Mouse (Mus musculus): ENCODE measurements around the gene Nos1.

Gene Nos1

DNA sequence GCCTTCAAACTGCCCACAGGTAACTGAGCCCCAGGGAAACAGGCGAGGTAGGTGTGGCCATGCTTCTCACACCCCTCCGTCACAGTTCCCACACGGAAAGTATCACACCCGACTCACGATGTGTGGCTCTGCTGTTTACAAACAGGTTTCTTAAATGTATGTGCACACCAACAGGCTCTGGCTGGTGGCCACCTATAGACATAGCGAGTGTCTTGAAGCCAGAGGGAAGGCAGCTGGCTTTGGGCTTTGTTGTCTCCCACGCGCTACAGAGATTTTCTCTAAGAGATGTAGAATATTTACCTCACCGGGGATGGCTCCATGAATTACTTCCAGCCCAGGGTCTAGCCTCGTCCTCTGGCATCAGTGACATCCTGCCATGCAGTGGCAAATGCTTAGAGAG is 118.5 kb downstream of the Nos1 start:
- no peak for DNase-seq

DNA sequence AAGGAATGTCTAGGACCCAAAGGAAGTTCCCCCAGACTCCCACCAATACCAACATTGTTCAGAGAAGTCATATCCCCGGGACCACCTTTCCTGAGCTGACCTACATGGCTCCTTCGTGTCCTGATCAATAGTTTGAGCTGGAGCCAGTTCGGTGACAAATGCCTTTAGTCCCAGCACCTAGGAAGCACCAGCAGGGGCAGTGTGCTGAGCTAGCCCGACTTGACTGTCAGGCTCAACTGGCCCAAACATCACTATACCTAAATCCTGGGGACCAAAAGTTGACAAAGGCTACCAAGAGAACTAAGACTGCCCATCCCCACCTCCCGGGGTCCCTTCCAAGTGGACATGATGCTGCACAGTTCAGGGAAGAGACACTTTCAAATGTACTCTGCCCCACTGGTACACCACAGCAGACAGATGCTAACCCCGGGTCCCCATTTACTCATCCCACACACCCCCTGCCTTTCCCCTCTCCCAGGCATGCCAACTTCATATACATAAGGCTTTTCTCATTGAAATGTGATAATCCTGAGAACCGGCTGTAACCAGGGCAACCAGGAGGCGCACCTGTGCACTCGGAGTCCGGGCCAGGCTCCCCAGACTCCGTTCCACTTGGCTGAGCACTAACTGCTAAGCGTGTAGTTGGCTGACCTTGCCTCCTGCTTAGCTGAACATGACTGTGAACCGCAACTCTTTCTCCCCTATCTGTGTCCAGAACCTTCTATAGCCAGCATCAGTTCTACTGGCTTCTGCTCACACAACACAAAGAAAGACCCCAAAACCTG is 120.3 kb downstream of the Nos1 start:
- DNase-seq = no peak

DNA sequence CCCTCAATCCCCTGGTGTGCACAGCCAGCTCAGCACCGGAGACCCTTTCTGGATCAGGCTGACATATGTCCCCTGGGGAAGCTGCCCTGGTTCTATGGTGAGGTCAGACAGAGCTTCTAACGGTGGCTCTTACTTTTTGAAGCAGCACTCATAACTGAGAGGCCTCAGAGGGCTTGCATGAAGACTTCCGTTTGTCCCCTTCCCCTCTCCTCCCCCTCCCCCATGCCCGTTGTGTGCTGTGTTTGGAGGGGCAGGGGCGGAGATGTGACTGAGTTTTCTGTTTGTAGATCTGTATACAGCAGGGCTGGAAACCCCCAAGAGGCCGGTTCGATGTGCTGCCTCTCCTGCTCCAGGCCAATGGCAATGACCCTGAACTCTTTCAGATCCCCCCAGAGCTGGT is 122.7 kb downstream of the Nos1 start:
- DNase-seq = no peak

DNA sequence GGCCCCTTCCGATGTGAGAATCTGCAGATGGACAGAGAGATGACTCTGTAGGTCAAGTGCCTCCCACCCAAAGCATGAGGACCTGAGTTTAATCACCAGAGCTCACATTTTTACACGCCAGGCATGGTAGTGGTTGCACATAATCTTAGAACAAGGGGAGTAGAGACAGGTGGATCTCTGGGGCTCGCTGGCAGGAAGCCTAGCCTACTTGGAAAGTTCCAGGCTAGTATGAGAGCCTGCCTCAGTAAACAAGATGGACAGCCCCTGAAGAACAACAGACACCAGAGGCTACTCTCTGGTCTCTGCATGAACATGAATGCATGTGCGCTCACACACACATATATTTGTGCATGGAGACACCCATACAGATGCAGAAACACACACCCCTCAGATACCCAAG is 124.9 kb downstream of the Nos1 start:
- no peak for DNase-seq

DNA sequence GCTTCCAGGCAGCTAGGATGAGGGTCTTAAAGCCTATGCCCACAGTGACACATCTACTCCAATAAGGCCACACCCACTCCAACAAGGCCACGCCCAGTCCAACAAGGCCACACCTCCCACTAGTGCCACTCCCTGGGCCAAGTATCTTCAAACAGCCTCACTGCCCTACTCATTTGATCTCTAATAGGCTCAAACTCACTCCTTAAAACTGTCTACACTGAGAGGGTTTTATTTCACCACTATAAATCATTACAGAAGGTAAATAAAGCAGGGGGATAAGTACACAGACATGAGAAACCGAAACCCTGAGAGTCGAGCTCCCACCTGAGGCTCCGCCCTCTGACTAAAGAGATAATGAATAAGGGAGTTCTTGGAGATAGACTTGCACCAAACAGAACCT is 128.7 kb downstream of the Nos1 start:
- DNase-seq = no peak

DNA sequence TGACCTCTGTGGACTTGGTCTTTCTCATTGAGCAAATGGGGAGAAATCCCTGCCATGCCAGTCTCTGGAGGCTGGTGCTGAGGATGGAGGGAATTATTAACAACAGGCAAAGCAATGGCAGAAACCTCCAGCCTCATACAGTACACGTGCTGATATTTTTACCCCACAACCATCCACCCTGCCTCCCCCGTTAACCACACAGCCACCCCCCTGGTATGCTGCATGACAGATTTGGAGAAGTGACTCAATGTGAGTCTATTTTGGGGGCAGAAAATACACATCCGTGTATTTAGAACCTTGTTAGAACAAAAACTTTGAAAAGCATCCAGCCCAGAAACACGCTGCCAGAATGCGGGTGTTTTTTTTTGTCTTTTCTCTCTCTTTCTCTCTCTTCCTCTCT is 135.5 kb downstream of the Nos1 start:
- no peak for DNase-seq

DNA sequence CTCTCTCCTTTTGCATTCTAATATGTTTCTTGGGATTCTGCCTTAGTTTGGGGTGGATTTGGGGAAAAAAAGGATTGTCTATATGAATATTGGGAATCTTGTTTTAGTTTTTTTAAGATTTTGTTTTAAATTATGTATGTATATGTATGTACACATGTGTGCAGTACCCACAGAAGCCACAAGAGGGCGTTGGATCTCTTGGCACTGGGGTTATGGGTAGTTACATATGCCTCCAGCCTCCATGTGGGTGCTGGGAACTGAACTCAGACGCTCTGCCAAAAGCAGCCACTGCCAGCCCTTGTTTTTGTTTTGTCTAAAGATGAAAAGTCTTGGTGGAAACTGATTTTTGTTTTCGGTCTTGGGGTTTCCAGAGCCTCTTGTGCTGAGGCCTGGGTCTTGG is 136.1 kb downstream of the Nos1 start:
- DNase-seq = no peak

DNA sequence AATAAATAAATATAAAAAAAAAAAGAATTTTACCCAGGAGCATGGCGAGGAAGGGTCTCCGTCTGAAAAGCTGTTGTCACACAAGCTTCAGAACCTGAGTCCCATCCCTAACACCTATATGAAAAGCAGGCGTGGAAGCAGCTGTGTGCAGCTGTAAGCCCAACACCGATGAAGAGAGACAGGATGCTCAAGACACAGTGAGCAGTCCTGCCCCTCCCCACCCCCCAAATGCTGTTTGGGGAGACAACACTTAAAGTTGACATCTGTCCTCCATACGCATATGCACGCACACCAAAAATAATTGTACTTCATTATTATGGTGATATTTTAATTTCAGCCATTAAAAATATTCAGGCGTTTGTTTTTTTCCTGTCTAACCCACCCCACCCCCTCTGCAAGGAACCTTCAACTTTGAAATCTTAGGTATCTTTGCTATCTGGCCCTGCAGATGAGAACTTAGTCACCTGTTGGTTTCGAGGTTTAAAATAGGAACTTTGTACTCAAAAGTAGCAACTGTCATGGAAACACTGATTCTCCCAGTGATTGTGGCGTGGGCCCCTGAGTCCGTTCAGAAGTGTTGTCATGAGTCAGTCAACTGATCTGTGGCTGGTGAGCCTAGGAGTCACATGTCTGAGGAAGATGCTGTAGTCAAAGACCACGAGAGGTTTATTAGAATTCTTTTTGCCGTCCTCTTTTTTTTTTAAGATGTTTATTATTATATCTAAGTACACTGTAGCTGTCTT is 141.1 kb downstream of the Nos1 start:
- no peak for DNase-seq

DNA sequence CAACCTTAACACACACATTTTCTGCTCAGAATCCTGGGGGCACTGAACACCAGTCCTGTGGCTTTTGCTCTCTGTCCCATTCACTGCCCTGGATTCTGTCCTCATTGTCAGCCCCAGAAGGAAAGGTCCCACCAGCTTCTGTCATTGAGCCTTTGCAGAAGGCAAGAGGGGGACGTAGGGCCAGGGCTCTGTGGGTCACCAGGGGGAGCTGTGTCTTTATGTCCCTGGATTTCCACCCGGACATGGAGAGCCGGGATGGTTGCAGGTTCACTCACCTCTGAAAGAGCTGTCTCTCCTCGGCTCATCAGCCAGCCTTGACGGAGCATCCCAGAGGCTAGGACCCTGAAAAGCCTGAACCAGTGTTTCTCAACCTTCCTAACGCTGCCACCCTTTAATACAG is 142.9 kb downstream of the Nos1 start:
- DNase-seq = no peak

DNA sequence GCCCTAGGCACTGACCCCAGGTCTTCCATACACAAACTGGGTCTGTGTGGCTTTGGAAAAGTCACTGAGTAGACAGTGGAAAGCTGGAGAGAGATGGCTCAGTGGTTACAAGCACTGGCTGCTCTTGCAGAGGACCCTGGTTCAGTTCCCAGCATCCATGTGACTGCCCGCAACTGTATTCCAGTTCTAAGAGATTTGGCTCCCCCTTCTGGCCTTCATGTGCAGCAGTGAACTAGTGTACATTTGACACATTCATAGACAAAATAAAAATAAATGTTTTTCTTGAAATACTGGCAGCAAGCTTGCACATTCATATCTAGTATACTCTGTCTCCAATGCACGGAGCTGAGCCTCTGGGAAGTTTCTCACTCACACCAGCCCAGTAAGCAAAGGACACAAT is 147.7 kb downstream of the Nos1 start:
- no peak for DNase-seq

DNA sequence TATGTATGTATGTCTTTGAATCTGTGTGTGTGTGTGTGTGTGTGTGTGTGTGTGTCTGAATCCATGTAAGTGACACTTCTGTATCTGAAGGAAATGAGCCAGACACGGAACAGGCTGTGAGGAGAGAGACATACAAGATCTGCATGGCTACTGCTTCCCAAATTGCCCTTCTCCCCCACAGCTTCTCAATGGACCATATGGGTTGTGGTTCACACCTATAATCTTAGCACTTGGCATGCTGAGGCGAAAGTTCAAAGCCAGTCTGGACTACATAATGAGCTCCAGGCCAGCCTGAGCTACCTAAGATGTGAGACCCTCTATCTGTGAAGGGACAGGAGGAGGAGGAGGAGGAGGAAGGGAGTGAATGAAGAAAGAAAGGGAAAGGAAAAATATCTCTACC is 151.4 kb downstream of the Nos1 start:
- DNase-seq = no peak

DNA sequence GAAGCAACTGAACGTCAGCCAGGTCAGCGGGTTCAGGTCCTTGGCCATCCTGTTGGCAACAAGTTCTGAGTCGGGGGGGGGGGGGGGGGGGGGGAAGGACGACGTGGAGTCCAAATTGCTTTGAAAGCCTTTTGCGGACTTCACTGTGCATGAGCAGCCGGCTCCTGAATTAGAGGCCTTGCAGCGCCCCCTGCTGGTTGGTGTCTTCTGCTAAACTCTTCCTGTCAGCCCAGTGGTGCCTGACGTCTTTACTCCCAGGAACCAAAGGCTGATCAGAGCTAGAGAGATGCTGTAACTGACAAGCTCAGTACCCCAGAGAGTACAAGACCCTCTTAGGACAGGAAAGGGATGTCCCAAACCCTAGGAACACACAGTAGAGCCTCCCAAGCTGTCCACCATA is 152.0 kb downstream of the Nos1 start:
- DNase-seq = peak; percentile 83

DNA sequence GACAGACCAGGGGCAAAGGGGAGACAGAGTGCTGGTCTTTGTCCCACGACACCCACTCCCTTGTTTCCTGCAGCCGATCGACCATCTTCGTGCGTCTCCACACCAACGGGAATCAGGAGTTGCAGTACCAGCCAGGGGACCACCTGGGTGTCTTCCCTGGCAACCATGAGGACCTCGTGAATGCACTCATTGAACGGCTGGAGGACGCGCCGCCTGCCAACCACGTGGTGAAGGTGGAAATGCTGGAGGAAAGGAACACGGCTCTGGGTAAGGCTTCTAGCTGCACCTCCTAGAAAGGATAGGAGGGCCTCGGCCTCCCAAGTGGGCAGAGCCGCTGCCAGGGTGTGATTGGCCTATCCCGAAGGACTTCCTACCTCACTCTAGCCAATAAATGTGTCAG is 155.5 kb downstream of the Nos1 start:
- DNase-seq = no peak

DNA sequence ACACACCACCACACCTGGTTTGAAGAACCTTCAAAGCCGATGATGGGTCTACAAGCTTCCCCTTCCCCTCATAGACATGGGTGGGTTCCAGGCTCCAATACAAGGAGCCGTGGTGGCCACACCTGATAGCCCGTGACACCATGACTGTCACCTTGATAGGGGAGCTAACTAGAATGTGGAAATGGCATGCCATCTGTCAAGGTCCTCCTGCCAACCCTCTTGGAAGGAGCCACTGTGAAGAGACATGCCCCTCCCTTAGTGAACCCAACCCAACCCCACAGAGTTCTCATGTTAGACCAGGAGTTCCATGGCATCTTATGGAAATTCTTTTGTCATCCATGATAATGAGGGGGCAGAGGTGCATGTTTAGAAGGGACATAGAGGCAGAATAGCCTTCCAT is 156.4 kb downstream of the Nos1 start:
- DNase-seq = no peak

DNA sequence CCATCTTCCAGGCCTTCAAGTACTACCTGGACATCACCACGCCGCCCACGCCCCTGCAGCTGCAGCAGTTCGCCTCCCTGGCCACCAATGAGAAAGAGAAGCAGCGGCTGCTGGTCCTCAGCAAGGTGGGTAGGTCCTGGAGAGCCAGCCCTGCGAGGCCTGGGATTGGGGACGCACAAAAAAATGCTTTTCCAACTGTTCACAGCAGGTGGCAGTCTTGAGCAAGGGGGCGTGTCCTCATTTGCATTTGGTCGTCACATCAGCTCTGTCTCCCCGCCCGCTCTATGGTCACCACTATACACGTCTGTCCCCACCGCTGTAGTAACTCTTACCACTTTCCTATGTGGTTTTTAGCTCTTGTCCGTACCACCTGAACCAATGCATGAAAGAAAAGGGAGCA is 157.3 kb downstream of the Nos1 start:
- peak; percentile 71 for DNase-seq

DNA sequence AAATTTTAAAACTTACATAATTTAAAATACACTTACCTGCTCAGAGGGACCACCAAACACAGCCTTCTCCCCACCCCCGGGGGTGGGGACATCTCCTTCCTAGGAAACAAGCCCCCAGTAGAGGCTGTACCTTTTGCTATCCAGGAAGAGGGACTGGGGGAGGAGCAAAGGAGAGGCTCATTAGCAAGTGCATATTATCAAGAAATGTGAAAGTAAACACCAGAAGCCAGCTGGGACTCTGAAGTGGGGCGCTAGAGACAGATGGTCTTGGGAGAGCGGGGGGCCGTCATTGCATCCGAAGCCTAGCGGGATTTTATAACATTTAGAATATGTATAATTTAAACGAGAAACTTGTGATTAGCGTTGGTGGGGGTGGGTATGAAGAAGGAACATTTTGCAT is 158.6 kb downstream of the Nos1 start:
- DNase-seq = no peak

DNA sequence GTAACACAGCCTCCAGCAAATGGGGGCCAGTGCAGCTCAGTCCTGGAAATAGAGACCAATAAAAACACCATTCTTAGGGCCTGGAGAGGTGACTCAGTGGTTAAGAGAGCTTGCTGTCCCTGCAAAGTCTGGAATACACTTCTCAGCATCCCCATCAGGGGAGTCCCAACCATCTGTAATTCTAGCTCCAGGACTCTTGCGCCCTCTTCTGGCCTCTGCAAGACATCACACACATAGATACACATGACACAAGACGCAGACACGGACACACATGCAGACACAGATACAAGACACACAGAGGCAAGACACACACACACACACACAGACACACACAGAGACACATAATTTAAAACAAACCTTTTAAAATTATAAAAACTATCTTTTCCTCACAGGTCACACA is 160.7 kb downstream of the Nos1 start:
- no peak for DNase-seq

DNA sequence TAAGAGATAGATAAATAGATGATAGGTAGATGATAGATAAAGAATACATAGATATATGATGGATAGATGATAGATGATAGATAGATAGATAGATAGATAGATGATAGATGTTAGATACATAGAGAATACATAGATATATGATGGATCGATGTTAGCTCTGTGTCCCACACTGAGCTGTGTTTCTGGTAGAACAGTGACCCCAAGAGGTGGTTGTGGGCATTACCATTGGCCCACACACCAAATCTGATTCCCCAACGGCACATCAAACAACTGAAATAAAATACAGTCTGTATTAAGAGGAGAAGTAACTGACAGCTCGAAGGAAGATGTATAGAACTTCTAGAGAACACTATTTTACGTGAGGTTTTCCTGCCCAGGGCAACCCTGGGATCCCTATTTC is 165.8 kb downstream of the Nos1 start:
- DNase-seq = peak; percentile 58

DNA sequence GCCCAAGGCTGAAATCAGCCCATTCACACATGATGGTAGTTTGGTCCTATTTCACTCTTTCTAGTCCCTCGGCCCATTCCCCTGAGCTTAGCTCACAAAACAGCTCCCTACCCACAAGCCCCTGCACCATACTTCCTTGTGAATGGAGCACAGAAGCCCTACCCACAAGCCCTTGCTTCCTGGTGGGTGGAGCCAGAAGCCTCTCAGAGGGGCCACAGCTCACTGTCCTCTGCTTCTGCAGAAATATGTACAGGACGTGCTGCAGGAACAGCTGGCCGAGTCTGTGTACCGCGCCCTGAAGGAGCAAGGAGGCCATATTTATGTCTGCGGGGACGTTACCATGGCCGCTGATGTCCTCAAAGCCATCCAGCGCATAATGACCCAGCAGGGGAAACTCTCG is 168.6 kb downstream of the Nos1 start:
- no peak for DNase-seq

DNA sequence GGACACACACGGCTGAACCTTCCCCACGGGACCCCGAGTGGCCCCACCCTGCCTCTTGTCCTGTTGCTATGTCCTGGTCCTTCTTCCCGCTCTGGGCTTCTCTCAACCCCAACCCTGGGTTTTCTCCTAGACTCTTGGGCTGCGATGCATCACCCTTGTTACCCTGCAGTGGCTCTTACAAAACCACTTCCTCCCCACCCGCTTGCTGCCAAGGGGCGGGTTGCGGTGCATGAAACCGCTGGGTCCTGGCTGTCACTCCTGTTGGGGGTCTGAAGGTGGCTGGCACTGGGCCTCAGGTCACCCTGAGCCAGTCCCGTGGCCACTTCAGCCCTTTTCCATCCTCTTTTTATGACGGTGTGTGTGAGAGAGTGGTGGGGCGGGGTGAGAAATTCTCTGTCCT is 173.1 kb downstream of the Nos1 start:
- no peak for DNase-seq

DNA sequence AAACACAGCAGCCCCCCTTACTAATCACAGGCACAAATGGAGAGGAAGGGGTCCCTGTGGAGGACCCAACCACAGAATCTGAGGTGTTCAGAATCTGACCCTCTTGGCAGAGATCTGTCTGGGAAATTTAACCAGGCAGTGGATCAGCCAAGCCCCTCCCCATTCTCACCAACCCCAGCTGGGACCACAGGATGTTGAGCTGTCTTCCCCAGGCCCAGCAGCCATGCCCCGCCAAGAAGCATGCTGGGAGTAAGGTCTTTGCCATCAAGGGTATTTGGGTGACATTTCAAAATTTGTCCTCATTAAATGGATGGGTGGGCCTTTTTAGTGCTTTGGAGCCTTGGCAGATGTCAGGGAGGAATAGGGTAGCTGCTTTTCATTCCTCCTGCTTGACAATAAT is 173.6 kb downstream of the Nos1 start:
- no peak for DNase-seq

DNA sequence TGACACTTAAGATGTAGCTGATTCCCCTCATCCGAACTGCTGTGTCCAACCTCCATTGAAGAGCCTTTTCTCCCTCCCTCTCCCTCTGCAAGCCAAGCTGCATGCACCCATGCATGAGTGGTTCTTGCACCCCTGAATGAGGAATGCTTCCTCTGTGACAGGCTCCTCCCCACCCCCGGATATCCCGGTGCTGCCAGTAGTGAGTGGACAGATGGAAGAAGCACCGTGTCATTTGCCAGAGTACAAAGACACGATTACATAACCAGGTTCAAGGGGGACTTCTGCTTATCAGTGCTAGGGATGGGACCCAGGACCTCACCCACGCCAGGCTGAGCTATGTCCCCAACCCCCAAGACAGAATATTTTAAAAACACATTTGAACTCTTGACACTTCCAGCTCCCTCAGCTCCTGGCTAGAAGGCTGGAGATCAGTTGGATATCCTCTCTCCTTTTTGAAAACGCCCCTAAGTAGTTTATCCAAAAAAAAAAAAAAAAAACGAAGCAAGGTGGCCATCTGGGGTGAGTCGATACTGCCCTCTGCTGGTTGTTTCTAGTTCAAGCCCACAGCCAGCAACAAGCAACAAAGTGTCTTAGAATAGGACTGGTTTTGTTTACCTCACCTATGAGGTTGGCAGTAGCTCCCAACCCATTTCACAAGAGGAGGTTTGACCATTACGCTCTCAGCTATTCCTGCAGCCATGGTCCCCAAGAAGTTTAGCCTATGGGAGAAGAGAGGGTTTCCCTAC is 175.0 kb downstream of the Nos1 start:
- peak; percentile 45 for DNase-seq

DNA sequence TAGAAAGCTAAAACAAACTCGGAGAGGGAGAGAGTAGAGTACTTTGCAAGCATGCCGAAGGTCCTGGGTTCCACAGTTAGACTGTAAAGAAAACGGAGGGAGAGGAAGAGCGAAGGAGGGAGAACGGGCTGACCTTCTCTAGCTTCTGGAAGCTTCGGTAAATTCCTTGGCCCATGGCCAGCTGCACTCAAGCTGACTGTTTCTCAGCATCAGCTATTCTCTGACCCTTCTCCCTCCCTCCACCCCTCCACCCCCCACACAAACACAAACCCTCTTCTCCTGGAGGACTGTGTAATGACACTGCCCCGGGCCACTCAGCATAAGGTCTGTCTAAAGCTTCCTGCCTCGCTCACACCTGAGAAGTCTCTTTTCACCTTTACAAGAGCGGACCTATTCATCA is 183.9 kb downstream of the Nos1 start:
- DNase-seq = no peak

DNA sequence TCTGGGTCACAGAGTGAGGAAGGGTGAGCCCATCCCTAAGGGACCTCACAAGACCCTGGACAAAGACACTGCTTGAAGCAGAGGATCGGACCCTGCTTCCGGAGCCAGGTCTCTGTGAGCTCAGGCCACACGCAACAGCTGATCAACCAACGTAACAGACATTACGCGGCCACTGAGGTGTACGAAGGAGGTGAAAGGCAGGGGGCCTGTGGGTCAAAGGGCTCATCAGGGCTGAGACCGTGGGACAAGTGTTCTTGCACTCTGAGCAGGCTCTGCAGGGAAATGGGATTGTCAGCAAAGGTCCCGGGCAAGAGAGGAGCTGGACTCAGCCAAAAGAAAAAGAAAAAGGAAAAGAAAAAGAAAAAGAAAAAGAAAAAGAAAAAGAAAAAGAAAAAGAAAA is 186.1 kb downstream of the Nos1 start:
- no peak for DNase-seq

Data from lung, postnatal 36 days (tissue).